Mouse (Mus musculus): Measurements from ENCODE around the gene Ppp1r14d.

Gene Ppp1r14d

GRCm38 (mm10) chr2:119237210-119237870 lies 7.6 kb upstream of the Ppp1r14d start, which contains the start of gene Spint1:
Gene Spint1, plus strand, starts transcription at chr2:119237362.
- DNase-seq (ENCODE audit: low read depth, low spot score), result peak; percentile 89

GRCm38 (mm10) chr2:119236682-119237209 lies 7.0 kb upstream of the Ppp1r14d start:
- peak; percentile 85 for DNase-seq (ENCODE audit: low read depth, low spot score)

- DNase-seq (ENCODE audit: low read depth, low spot score), result no peak
Observed at GRCm38 (mm10) chr2:119209176-119209507, 20.6 kb downstream of the Ppp1r14d start.

GRCm38 (mm10) chr2:119208344-119209175 lies 21.1 kb downstream of the Ppp1r14d start, which contains the start of the genes Zfyve19 and Dnajc17:
Gene Zfyve19, plus strand, starts transcription at chr2:119208617.
Gene Dnajc17, minus strand, starts transcription at chr2:119208795.
- peak; percentile 98 for DNase-seq (ENCODE audit: low read depth, low spot score)

- DNase-seq (ENCODE audit: low read depth, low spot score), result no peak
Observed at GRCm38 (mm10) chr2:119207961-119208343, 21.8 kb downstream of the Ppp1r14d start.

GRCm38 (mm10) chr2:119203871-119204460 lies 25.7 kb downstream of the Ppp1r14d start:
- peak; percentile 33 for DNase-seq (ENCODE audit: low read depth, low spot score)

- DNase-seq (ENCODE audit: low read depth, low spot score), result no peak
Observed at GRCm38 (mm10) chr2:119202914-119203453, 26.7 kb downstream of the Ppp1r14d start.

GRCm38 (mm10) chr2:119198934-119199333 lies 30.8 kb downstream of the Ppp1r14d start:
- no peak for DNase-seq (ENCODE audit: low read depth, low spot score)

GRCm38 (mm10) chr2:119198049-119198448 lies 31.7 kb downstream of the Ppp1r14d start:
- DNase-seq (ENCODE audit: low read depth, low spot score), result no peak

- DNase-seq (ENCODE audit: low read depth, low spot score), result no peak
Observed at GRCm38 (mm10) chr2:119197493-119197892, 32.2 kb downstream of the Ppp1r14d start.

GRCm38 (mm10) chr2:119196316-119197108 lies 33.2 kb downstream of the Ppp1r14d start:
- DNase-seq (ENCODE audit: low read depth, low spot score), result no peak

GRCm38 (mm10) chr2:119194140-119194539 lies 35.6 kb downstream of the Ppp1r14d start:
- DNase-seq (ENCODE audit: low read depth, low spot score), result no peak

- no peak for DNase-seq (ENCODE audit: low read depth, low spot score)
Observed at GRCm38 (mm10) chr2:119190969-119191368, 38.7 kb downstream of the Ppp1r14d start.

GRCm38 (mm10) chr2:119189029-119189710 lies 40.5 kb downstream of the Ppp1r14d start:
- DNase-seq (ENCODE audit: low read depth, low spot score), result peak; percentile 85

GRCm38 (mm10) chr2:119182914-119183313 lies 46.8 kb downstream of the Ppp1r14d start:
- DNase-seq (ENCODE audit: low read depth, low spot score), result no peak

- no peak for DNase-seq (ENCODE audit: low read depth, low spot score)
Observed at GRCm38 (mm10) chr2:119177384-119177939, 52.2 kb downstream of the Ppp1r14d start.

- peak; percentile 49 for DNase-seq (ENCODE audit: low read depth, low spot score)
Observed at GRCm38 (mm10) chr2:119176761-119177160, 52.9 kb downstream of the Ppp1r14d start.

- no peak for DNase-seq (ENCODE audit: low read depth, low spot score)
Observed at GRCm38 (mm10) chr2:119175614-119176013, 54.1 kb downstream of the Ppp1r14d start.

GRCm38 (mm10) chr2:119174866-119175265 lies 54.8 kb downstream of the Ppp1r14d start:
- no peak for DNase-seq (ENCODE audit: low read depth, low spot score)

GRCm38 (mm10) chr2:119173991-119174651 lies 55.6 kb downstream of the Ppp1r14d start, which contains the start of gene Gm14137:
Gene Gm14137, plus strand, starts transcription at chr2:119174509.
- no peak for DNase-seq (ENCODE audit: low read depth, low spot score)
